Mouse (Mus musculus): ENCODE measurements at regions not wholly inside any gene's neighbourhood (a gene's known extent, or its start where the extent isn't known, plus 50 kb on each side); places are given as distances from the start of the nearest gene placed in this dataset.
"Not testable (repeated sequence)": the region's sequence is repeated elsewhere in the genome, so short reads cannot be mapped to it uniquely, and the experiment has no call there.

- intact Hi-C loops (cut with DNase I): no loop called here
- no peak for DNase-seq (ENCODE audit: low spot score)
Measured at GRCm38 (mm10) chr2:63706643-63707042, 391.2 kb downstream of the Fign start.

GRCm38 (mm10) chr2:63706183-63706582, 391.7 kb downstream of the Fign start:
- DNase-seq (ENCODE audit: low spot score): no peak
- intact Hi-C loops (cut with DNase I): no loop called here

GRCm38 (mm10) chr2:63702333-63703096, 395.3 kb downstream of the Fign start:
- DNase-seq (ENCODE audit: low spot score): peak; percentile 1
- intact Hi-C loops (cut with DNase I): loop anchor here (5.0 kb wide), 3 partner anchors 395 to 1155 kb away; partner anchors contain the start of gene Fign

DNA sequence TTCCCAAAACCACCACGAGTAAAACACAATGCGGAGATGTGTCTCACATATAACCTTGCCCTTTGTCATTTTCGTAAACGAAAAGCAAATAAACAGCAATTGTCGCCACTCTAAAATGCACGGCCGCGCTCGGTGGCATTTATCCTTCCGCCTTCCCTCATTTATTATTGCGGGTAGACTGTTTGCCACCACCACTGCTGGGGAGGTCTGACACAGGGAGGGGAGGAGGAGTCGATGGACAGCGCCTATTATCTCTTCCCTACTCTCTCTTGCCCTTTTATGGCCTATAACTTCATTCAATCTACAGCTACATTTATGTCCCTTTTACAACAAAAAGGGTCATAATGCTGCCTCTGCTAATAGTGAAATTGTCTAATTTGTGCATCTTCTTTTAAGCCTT, 396.0 kb downstream of the Fign start:
- no peak for DNase-seq (ENCODE audit: low spot score)
- intact Hi-C loops (cut with DNase I): loop anchor here (5.0 kb wide), 3 partner anchors 395 to 1155 kb away; partner anchors contain the start of gene Fign

DNA sequence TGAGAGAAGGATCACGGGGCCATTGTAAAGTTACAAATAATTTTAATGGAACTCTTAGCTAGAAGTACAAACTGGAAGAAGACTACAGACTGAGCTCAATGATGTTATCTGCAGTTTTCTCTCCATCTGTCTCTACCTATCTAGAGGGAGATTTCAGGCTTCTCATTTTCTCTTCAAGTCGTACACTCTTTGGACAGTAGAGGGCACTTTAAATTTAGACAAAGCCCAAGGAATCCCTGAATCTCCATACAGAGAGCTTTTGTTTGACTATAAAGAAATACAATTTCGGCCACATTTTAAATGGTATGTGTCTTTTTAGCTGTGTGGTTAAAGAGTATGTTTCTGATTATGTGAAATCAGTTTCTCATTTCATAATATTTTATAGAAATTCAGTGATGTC, 397.6 kb downstream of the Fign start:
- DNase-seq (ENCODE audit: low spot score): no peak
- intact Hi-C loops (cut with DNase I): loop anchor here (5.0 kb wide), 3 partner anchors 397 to 1157 kb away; partner anchors contain the start of gene Fign

- no peak for DNase-seq (ENCODE audit: low spot score)
- intact Hi-C loops (cut with DNase I): no loop called here
Measured at GRCm38 (mm10) chr2:63669700-63670099, 428.1 kb downstream of the Fign start.

- DNase-seq (ENCODE audit: low spot score): no peak
- intact Hi-C loops (cut with DNase I): no loop called here
Measured at GRCm38 (mm10) chr2:63668784-63669183, 429.1 kb downstream of the Fign start.

DNA sequence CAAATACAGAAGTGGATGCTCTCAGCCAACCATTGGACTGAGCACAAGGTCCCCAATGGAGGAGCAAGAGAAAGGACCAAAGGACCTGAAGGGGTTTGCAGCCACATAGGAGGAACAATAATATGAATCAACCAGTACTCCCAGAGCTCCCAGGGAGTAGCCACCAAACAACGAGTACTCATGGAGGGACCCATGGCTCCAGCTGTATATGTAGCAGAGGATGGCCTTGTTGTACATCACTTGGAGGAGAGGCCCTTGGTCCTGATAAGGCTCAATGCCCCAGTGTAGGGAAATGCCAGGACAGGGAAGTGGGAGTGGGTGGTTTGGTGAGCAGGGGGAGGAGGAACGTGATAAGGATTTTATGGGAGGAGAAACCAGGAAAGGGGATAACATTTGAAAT, 437.9 kb downstream of the Fign start:
- intact Hi-C loops (cut with DNase I); DNase-seq (ENCODE audit: low spot score): not testable (repeated sequence)

Measured in heart, postnatal 25 days (tissue).